17 mouse cellular contexts compared by ENCODE assay signal in genomic region chr3:143509531-143509930, GRCm38 (mm10).
DNase-seq lines count a peak whose midpoint lies in the region; ATAC-seq and TF ChIP-seq lines count a peak whose summit lies in the region.
"Had no signal": no experiment of that assay in that cellular context is flagged by ENCODE, and none has a peak within 500 bp of the region (broad histone marks: within the 10 kb centered on the region; RNA-seq: fewer than 3 reads in every experiment).

No protein-coding gene starts in this region.

- TF ChIP-seq EP300 in liver, postnatal 0 days (IDR thresholded peaks at IDR 0.05; ENCODE audit: low read depth) = no peak
- no peak for TF ChIP-seq EP300 in stomach, postnatal 0 days (optimal IDR thresholded peaks at IDR 0.05)

- no peaks in the 10 kb centered on the region for H3K4me1 ChIP-seq in liver, postnatal 0 days (ENCODE audit: insufficient read depth)
- peaks cover 16% of the 10 kb centered on the region for H3K4me1 ChIP-seq in embryonic facial prominence, embryonic 10.5 days
- H3K4me1 ChIP-seq in stomach, postnatal 0 days (replicated peaks; ENCODE audit: control insufficient read depth, insufficient read depth) = no peaks in the 10 kb centered on the region
- H3K4me1 ChIP-seq: hindbrain, embryonic 12.5 days; intestine, embryonic 15.5 days; limb, embryonic 12.5 days had no signal

- no peak overlapping the region for H3K9ac ChIP-seq in liver, postnatal 0 days (replicated peaks)
- H3K9ac ChIP-seq in stomach, postnatal 0 days (ENCODE audit: low read length) = no peak overlapping the region
- H3K9ac ChIP-seq: hindbrain, embryonic 12.5 days; intestine, embryonic 15.5 days; limb, embryonic 12.5 days had no signal

- no peak for TF ChIP-seq CTCF in liver, postnatal 0 days (IDR thresholded peaks at IDR 0.05; ENCODE audit: low read depth)
- TF ChIP-seq CTCF in stomach, postnatal 0 days (IDR thresholded peaks at IDR 0.05; ENCODE audit: low read depth) = no peak

- 26% methylated on average over 5 of the region's 5 CpGs for WGBS in liver, postnatal 0 days (ENCODE audit: insufficient replicate concordance)
- WGBS in embryonic facial prominence, embryonic 10.5 days = 22% methylated on average over 5 of the region's 5 CpGs
- 67% methylated on average over 5 of the region's 5 CpGs for WGBS in stomach, postnatal 0 days

- no peaks in the 10 kb centered on the region for H3K27me3 ChIP-seq in liver, postnatal 0 days (ENCODE audit: insufficient read depth, low read length)
- H3K27me3 ChIP-seq in embryonic facial prominence, embryonic 10.5 days (replicated peaks; ENCODE audit: low read depth, poor library complexity, severe bottlenecking) = no peaks in the 10 kb centered on the region
- H3K27me3 ChIP-seq in stomach, postnatal 0 days (ENCODE audit: control insufficient read depth, insufficient read depth, low read length) = no peaks in the 10 kb centered on the region
- H3K27me3 ChIP-seq: hindbrain, embryonic 12.5 days; intestine, embryonic 15.5 days; limb, embryonic 12.5 days had no signal

- 0 out of 2 replicates have a peak, but pooled peaks have one; percentile 8 for ATAC-seq in frontal cortex, adult (ENCODE audit: low TSS enrichment)
- ATAC-seq in liver, postnatal 0 days = no peak
- peak; percentile 36; the same call in 1 of the 2 replicates for ATAC-seq in megakaryocyte, adult 5-6 weeks (ENCODE audit: poor library complexity, severe bottlenecking)
- no peak for ATAC-seq in stomach, postnatal 0 days (ENCODE audit: low FRiP score, low TSS enrichment)
- ATAC-seq: forebrain, embryonic 14.5 days; intestine, embryonic 15.5 days had no signal

- no peak for DNase-seq in frontal cortex, postnatal 25 days (ENCODE audit: low spot score in 2 of 2)
- peak; percentile 5 for DNase-seq in liver
- DNase-seq in liver, postnatal 0 days = no peak
- DNase-seq in embryonic facial prominence, embryonic 10.5 days (ENCODE audit: low spot score) = peak; percentile 34
- DNase-seq in stomach, postnatal 0 days (ENCODE audit: low spot score) = no peak
- no peak for DNase-seq in kidney, postnatal 25 days
- DNase-seq: cerebellum, postnatal 25 days; heart, adult 2 months; kidney, postnatal 36 days; thymus, postnatal 25 days had no signal

- H3K4me3 ChIP-seq in liver, postnatal 0 days (ENCODE audit: low read depth, low read length) = no peak overlapping the region
- no peak overlapping the region for H3K4me3 ChIP-seq in embryonic facial prominence, embryonic 10.5 days
- H3K4me3 ChIP-seq in stomach, postnatal 0 days (ENCODE audit: low read depth, low read length) = no peak overlapping the region
- H3K4me3 ChIP-seq: heart, adult 2 months; hindbrain, embryonic 12.5 days; intestine, embryonic 15.5 days; limb, embryonic 12.5 days had no signal

- H3K4me2 ChIP-seq in liver, postnatal 0 days (ENCODE audit: low read depth, low read length) = no peak overlapping the region
- no peak overlapping the region for H3K4me2 ChIP-seq in stomach, postnatal 0 days (replicated peaks; ENCODE audit: low read depth)
- H3K4me2 ChIP-seq: hindbrain, embryonic 12.5 days; intestine, embryonic 15.5 days; limb, embryonic 12.5 days; midbrain, embryonic 11.5 days had no signal

- no peak overlapping the region for H3K27ac ChIP-seq in liver, postnatal 0 days (ENCODE audit: low read depth)
- peak overlapping the region; percentile 67; the same call in 1 of the 2 replicates for H3K27ac ChIP-seq in embryonic facial prominence, embryonic 10.5 days (replicated peaks)
- no peak overlapping the region for H3K27ac ChIP-seq in stomach, postnatal 0 days (replicated peaks)
- H3K27ac ChIP-seq: heart, adult 2 months; hindbrain, embryonic 12.5 days; intestine, embryonic 15.5 days; limb, embryonic 12.5 days had no signal

- H3K36me3 ChIP-seq in liver, postnatal 0 days (replicated peaks; ENCODE audit: insufficient read depth, low read length) = no peaks in the 10 kb centered on the region
- no peaks in the 10 kb centered on the region for H3K36me3 ChIP-seq in embryonic facial prominence, embryonic 10.5 days (replicated peaks)
- no peaks in the 10 kb centered on the region for H3K36me3 ChIP-seq in stomach, postnatal 0 days (ENCODE audit: control insufficient read depth, insufficient read depth, low read length)
- H3K36me3 ChIP-seq: hindbrain, embryonic 12.5 days; intestine, embryonic 15.5 days; limb, embryonic 12.5 days had no signal

- no peaks in the 10 kb centered on the region for H3K9me3 ChIP-seq in liver, postnatal 0 days (ENCODE audit: low read length)
- H3K9me3 ChIP-seq in embryonic facial prominence, embryonic 10.5 days = no peaks in the 10 kb centered on the region
- H3K9me3 ChIP-seq in stomach, postnatal 0 days (ENCODE audit: control insufficient read depth, low read length) = no peaks in the 10 kb centered on the region
- H3K9me3 ChIP-seq: hindbrain, embryonic 12.5 days; intestine, embryonic 15.5 days; limb, embryonic 12.5 days had no signal

Comparison
In these comparisons a context has a peak if more than half of its experiments do, and no peak if none do; other contexts are left out.
1. DNase-seq: peak in liver (single experiment) and embryonic facial prominence, embryonic 10.5 days (single experiment); none in frontal cortex, postnatal 25 days (0 of 2), liver, postnatal 0 days (single experiment), stomach, postnatal 0 days (single experiment) and kidney, postnatal 25 days (0 of 2).
2. ATAC-seq: peak in frontal cortex, adult (single experiment) and megakaryocyte, adult 5-6 weeks (single experiment); none in liver, postnatal 0 days (single experiment) and stomach, postnatal 0 days (single experiment).